Mouse (Mus musculus) limb, embryonic 12.5 days (tissue): ENCODE measurements around the gene Ngef. TPM values are rescaled to one million over a fixed set of nuclear protein-coding genes. Genes with fewer than 3 reads are reported as not detected.

Experiments
- ATAC-seq: fragments of 200-750 bp; cut with Nextera tagmentation; 2 replicates; pipeline ENCODE4 v1.8.0; 2017; ENCODE audit warnings: low read depth, moderate TSS enrichment; ENCODE audit not compliant: insufficient number of reproducible peaks, insufficient read depth, low FRiP score, low TSS enrichment
- H3K27ac ChIP-seq: fragments of 300-500 bp; sonication (generic); 2 replicates; pipeline ENCODE4 v1.5.1; 2016; ENCODE audit warnings: mild to moderate bottlenecking, moderate library complexity
- H3K27me3 ChIP-seq: fragments of 300-500 bp; sonication (generic); 2 replicates; pipeline ENCODE4 v1.6.1; 2016; ENCODE audit warnings: mild to moderate bottlenecking, moderate library complexity
- H3K36me3 ChIP-seq: fragments of 300-500 bp; sonication (generic); 2 replicates; pipeline ENCODE4 v1.6.1; 2016; ENCODE audit warnings: mild to moderate bottlenecking, moderate library complexity
- H3K4me1 ChIP-seq: fragments of 300-500 bp; sonication (generic); replicated peaks from 2 replicates; pipeline ENCODE4 v1.6.1; 2016
- H3K4me2 ChIP-seq: fragments of 300-500 bp; sonication (generic); 2 replicates; pipeline ENCODE4 v1.6.1; 2016; ENCODE audit warnings: mild to moderate bottlenecking, moderate library complexity
- H3K4me3 ChIP-seq: fragments of 300-500 bp; sonication (generic); replicated peaks from 2 replicates; pipeline ENCODE4 v1.5.1; 2016; ENCODE audit warnings: mild to moderate bottlenecking
- H3K9ac ChIP-seq: fragments of 300-500 bp; sonication (generic); replicated peaks from 2 replicates; pipeline ENCODE4 v1.6.1; 2016; ENCODE audit warnings: mild to moderate bottlenecking, moderate library complexity
- H3K9me3 ChIP-seq: fragments of 300-500 bp; sonication (generic); 2 replicates; pipeline ENCODE4 v1.6.1; 2016; ENCODE audit warnings: mild to moderate bottlenecking, moderate library complexity
- WGBS: fragments of 180-500 bp; shearing (Covaris S2); methylation state at CpG from one replicate; pipeline ENCODE4 v1.1.7; 2016; 5-methylcytosine and 5-hydroxymethylcytosine counted together
- polyA plus RNA-seq: library from polyadenylated mRNA; unstranded; fragments of >200 nt; fragmentation: Nextera tagmentation; extraction: Ambion mirVana; gene quantifications from 2 replicates; pipeline ENCODE4 v1.2.1, GENCODE M21; 2016

The Ngef gene
- 0.21 and 0.24 TPM in 2 replicates for polyA plus RNA-seq

DNA sequence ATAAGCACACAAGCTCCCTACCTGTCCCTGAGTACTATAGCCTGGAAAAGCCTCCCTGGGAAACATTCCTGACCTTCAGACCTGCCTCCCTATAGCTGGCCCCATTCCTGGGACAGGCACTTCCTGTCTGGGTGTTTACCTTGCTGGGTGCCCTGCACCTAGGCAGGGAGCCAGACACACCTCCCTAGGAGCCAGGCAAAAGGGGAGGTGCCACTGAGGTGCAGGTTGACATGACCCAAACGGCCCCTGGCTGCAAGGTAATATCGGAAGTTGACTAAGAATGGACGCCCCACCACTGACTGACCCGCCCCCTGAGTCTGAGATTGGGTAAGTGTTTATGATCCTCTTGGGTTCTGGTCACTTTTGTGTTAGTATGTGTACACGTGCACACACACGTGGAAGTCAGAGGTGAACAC, at the start of gene Ngef:
Ngef (minus strand) TSS at position 71 of the 416 bp plus-strand sequence.
- Histone ChIP-seq H3K27ac (no peak within 1 kb of the TSS), H3K36me3 (no peaks in the 10 kb centered on the region), H3K27me3 (no peaks in the 10 kb centered on the region), H3K9ac (no peak within 1 kb of the TSS), H3K9me3 (no peaks in the 10 kb centered on the region), H3K4me3 (no peak within 1 kb of the TSS), H3K4me2 (no peak within 1 kb of the TSS), H3K4me1 (peaks cover 8% of the 10 kb centered on the region)
- 63% methylated on average over 6 of the region's 6 CpGs for WGBS
- no peak for ATAC-seq

GRCm38 (mm10) chr1:87621858-87622279, 48.2 kb upstream of the Ngef start:
- no peak overlapping the region for H3K4me3 ChIP-seq
- no peak overlapping the region for H3K9ac ChIP-seq
- H3K4me1 ChIP-seq: 0 out of 2 replicates have a peak, but pooled peaks cover 5% of the 10 kb centered on the region
- 76% methylated on average over 3 of the region's 3 CpGs for WGBS
- no peaks in the 10 kb centered on the region for H3K36me3 ChIP-seq
- H3K9me3 ChIP-seq: no peaks in the 10 kb centered on the region
- H3K27ac ChIP-seq: no peak overlapping the region
- no peak for ATAC-seq
- no peaks in the 10 kb centered on the region for H3K27me3 ChIP-seq
- no peak overlapping the region for H3K4me2 ChIP-seq

- no peaks in the 10 kb centered on the region for H3K9me3 ChIP-seq
- H3K36me3 ChIP-seq: no peaks in the 10 kb centered on the region
- no peak for ATAC-seq
- WGBS: 87% methylated on average over 9 of the region's 9 CpGs
- H3K4me3 ChIP-seq: 0 out of 2 replicates have a peak overlapping the region, but pooled peaks have one; percentile 9
- no peak overlapping the region for H3K27ac ChIP-seq
- no peak overlapping the region for H3K4me2 ChIP-seq
- 0 out of 2 replicates have a peak, but pooled peaks cover 5% of the 10 kb centered on the region for H3K4me1 ChIP-seq
- no peak overlapping the region for H3K9ac ChIP-seq
- H3K27me3 ChIP-seq: no peaks in the 10 kb centered on the region
These were observed 47.6 kb upstream of the Ngef start for GRCm38 (mm10) chr1:87621146-87621857.

DNA sequence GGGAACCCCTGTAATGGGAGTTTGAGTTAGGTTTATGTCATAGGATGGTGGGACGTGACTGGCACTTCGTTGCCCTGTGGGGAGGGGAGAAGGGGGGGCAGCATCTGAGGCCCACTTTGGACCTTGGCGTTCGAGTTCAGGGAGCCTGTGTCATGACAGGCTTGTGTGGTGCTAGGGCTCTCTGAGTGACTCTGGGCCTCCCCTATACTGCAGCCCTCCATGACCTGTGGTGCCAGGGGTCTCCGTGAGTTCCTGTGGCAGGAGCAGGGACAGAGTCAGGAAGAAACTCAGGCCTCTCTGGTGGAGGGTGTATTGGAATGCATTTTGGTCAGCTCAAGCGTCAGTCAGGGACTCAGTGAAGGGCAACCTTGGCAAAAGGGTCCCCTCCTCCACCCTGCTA, 47.0 kb upstream of the Ngef start:
- no peak for ATAC-seq
- H3K36me3 ChIP-seq: no peaks in the 10 kb centered on the region
- H3K27ac ChIP-seq: no peak overlapping the region
- 0 out of 2 replicates have a peak, but pooled peaks cover 5% of the 10 kb centered on the region for H3K4me1 ChIP-seq
- no peak overlapping the region for H3K9ac ChIP-seq
- no peak overlapping the region for H3K4me2 ChIP-seq
- 81% methylated on average over 6 of the region's 6 CpGs for WGBS
- no peaks in the 10 kb centered on the region for H3K9me3 ChIP-seq
- no peaks in the 10 kb centered on the region for H3K27me3 ChIP-seq
- peak overlapping the region; percentile 9; the same call in 1 of the 2 replicates for H3K4me3 ChIP-seq

GRCm38 (mm10) chr1:87620211-87620668, 46.6 kb upstream of the Ngef start, which contains the start of gene Inpp5d:
Gene Inpp5d, plus strand, starts transcription at chr1:87620312.
- Histone ChIP-seq H3K27ac (no peak within 1 kb of the TSS), H3K9ac (no peak within 1 kb of the TSS), H3K4me1 (0 out of 2 replicates have a peak, but pooled peaks cover 5% of the 10 kb centered on the region), H3K27me3 (no peaks in the 10 kb centered on the region), H3K36me3 (no peaks in the 10 kb centered on the region), H3K9me3 (no peaks in the 10 kb centered on the region), H3K4me2 (no peak within 1 kb of the TSS), H3K4me3 (peak within 1 kb of the TSS; percentile 9; the same call in 1 of the 2 replicates)
- 75% methylated on average over 12 of the region's 12 CpGs for WGBS
- ATAC-seq: no peak

DNA sequence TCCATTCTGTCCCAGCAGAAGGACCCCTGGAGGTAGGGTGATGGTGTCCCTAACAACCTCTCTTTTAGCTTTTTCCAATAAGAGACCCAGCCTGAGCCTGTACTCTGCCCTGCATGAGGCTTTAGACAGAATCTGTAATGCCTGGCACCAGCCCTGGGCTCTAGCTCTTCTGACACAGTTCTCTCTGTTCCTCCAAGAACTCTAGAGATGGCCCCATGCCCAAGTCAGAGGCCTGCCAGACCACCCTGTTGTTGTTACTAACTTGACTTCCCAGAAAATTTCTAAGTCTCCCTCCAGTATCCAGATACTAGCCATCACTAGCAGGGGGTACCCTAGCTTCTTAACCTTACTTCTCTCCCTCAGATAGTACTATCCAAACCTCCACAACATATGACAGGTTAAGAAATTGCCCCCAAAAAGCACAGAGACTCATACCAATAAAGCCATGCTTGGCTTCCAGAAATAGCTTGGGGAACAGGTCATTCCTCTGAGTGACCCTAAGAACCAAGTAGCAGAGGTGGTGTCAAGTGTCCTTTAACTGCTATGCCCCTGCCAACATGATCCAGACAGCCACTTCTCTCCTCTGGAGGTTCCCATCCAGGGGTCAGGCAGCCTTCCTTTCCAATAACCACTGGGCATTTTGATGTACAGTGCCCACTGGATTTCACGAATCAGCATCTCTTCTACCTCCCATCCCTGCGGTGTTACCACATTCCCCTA, 41.1 kb upstream of the Ngef start:
- H3K4me2 ChIP-seq: no peak overlapping the region

GRCm38 (mm10) chr1:87608416-87609046, 34.9 kb upstream of the Ngef start:
- no peak for ATAC-seq
- H3K36me3 ChIP-seq: no peaks in the 10 kb centered on the region
- no peak overlapping the region for H3K4me2 ChIP-seq
- no peak overlapping the region for H3K4me3 ChIP-seq
- no peak overlapping the region for H3K9ac ChIP-seq
- H3K27ac ChIP-seq: no peak overlapping the region
- 41% methylated on average over 7 of the region's 7 CpGs for WGBS
- H3K9me3 ChIP-seq: no peaks in the 10 kb centered on the region
- H3K27me3 ChIP-seq: no peaks in the 10 kb centered on the region
- no peaks in the 10 kb centered on the region for H3K4me1 ChIP-seq

More for the DNA sequence above, 41.1 kb upstream of the Ngef start:
- Histone ChIP-seq H3K27me3 (no peaks in the 10 kb centered on the region), H3K9me3 (no peaks in the 10 kb centered on the region), H3K27ac (no peak overlapping the region), H3K4me1 (no peaks in the 10 kb centered on the region), H3K4me3 (no peak overlapping the region), H3K9ac (no peak overlapping the region), H3K36me3 (no peaks in the 10 kb centered on the region)
- 92% methylated on average over 2 of the region's 2 CpGs for WGBS
- ATAC-seq: no peak

- WGBS: 80% methylated on average over 21 of the region's 21 CpGs
- no peaks in the 10 kb centered on the region for H3K9me3 ChIP-seq
- H3K4me1 ChIP-seq: no peaks in the 10 kb centered on the region
- H3K4me2 ChIP-seq: no peak overlapping the region
- no peaks in the 10 kb centered on the region for H3K36me3 ChIP-seq
- no peak overlapping the region for H3K4me3 ChIP-seq
- H3K27me3 ChIP-seq: no peaks in the 10 kb centered on the region
- ATAC-seq: no peak
- no peak overlapping the region for H3K27ac ChIP-seq
- H3K9ac ChIP-seq: no peak overlapping the region
These were observed 33.9 kb upstream of the Ngef start for GRCm38 (mm10) chr1:87607385-87608091.

- H3K27ac ChIP-seq: no peak overlapping the region
- WGBS: 79% methylated on average over 2 of the region's 2 CpGs
- no peak overlapping the region for H3K9ac ChIP-seq
- ATAC-seq: no peak
- no peak overlapping the region for H3K4me3 ChIP-seq
- no peaks in the 10 kb centered on the region for H3K9me3 ChIP-seq
- H3K36me3 ChIP-seq: no peaks in the 10 kb centered on the region
- H3K27me3 ChIP-seq: no peaks in the 10 kb centered on the region
- H3K4me2 ChIP-seq: no peak overlapping the region
- no peaks in the 10 kb centered on the region for H3K4me1 ChIP-seq
These were observed 31.6 kb upstream of the Ngef start for GRCm38 (mm10) chr1:87605296-87605695.

DNA sequence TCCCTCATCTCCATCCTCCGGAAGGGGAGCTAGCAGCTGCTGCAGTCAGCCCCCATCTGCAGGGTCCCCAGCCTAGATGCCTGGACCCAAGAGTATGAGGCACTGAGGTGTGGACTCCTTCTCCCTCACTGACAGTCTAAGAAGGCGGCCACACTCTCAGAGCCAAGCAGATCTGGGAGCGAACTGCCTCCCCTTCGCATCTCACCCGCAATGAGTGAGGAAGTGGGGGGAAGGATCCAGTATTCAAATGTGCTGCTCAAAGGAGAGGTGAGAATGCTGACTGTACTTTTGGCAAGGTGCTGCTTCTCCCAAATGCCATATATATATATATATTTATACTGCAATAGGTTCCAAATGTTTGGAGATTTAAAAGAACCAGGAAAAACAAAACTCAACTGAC, 29.7 kb upstream of the Ngef start:
- Histone ChIP-seq H3K4me3 (no peak overlapping the region), H3K9ac (no peak overlapping the region), H3K4me1 (no peaks in the 10 kb centered on the region), H3K36me3 (no peaks in the 10 kb centered on the region), H3K27me3 (no peaks in the 10 kb centered on the region), H3K9me3 (no peaks in the 10 kb centered on the region), H3K27ac (no peak overlapping the region), H3K4me2 (no peak overlapping the region)
- ATAC-seq: no peak
- WGBS: 81% methylated on average over 5 of the region's 5 CpGs
